Mouse (Mus musculus) testis, postnatal 10 days (tissue): Measurements from ENCODE around the gene Hps4.

Experiments
- DNase-seq: peaks from one replicate; pipeline ENCODE4 v3.0.0; 2021; ENCODE audit warnings: low spot score

Hps4 gene

DNA sequence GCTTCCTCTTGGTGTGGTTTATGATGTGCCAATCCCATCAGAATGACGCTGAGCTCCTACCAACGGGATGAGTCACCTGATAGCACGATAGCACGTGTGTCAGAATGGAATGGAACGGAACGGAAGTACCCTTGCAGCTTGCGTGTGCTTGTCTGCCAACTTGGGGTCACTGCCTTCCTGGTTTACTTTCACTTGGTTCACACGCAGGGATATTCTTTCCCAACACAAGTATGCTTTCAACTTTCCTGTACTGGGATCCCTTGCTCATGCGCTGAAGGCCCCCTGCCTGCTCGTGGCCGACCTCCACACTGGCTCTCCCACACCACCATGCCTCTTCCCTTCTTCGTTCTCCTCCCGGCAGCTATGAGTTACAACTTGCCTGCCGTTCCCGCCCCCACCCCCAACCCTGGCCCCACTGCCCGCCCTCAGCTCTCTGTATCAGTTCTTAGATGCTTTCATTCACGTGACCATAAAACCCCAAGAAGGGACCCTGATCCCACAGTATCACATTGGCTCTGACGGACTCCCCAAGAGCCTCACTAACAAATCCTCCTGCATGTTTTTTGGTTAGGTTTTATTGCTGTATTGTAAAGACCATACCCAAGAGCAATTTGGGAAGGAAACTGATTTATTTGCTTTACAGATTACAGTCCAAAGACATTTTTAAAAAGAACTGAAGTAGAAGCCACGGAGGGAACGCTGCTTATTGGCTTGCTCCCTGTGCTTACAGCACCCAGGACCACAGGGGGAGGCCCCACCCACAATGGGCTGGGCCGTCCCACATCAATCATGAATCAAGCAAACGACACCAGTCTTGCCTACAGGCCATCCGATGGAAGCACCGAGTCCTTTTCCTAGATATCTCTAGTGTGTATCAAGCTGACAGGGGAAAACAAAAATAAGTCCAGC lies 18.0 kb upstream of the Hps4 start:
- no peak for DNase-seq

DNA sequence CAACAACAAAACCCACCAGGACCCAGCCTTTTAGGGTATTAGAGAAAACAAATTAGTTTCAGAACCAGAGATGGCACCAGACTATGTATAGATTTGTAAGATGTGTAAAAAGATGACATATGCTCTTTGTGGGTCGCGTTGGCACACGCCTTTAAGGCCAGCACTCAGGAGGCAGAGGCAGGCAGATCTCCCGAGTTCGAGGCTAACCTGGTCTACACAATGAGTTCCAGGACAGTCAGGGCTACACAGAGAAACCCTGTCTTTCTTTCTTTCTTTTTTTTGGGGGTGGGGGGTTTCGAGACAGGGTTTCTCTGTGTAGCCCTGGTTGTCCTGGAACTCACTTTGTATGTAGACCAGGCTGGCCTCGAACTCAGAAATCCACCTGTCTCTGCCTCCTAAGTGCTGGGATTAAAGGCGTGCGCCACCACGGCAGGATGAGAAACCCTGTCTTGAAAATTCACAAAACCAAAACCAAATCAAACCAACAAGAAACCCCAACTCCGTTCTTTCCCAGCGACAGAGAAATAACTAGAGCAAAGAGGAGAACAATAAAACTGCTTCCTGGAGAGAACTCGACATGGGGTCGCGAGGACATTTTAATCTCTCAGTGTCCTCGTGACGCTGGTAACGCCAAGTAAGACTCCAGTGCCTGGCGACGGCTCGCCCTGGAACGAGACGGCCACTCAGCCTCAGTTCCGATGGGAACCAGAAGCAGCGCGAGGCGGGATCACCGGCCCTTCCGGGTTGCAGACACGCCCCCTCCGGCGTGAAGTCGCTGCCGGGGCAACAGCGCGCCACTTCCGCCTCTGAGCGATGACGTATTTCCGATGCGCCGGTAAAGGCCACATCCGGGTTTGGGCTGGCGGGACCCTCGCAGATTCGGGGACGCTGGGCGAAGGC lies 17.1 kb upstream of the Hps4 start, which contains the start of gene Tfip11:
Tfip11 (plus strand) TSS at position 813 of the 900 bp plus-strand sequence.
- DNase-seq = peak; percentile 98

DNA sequence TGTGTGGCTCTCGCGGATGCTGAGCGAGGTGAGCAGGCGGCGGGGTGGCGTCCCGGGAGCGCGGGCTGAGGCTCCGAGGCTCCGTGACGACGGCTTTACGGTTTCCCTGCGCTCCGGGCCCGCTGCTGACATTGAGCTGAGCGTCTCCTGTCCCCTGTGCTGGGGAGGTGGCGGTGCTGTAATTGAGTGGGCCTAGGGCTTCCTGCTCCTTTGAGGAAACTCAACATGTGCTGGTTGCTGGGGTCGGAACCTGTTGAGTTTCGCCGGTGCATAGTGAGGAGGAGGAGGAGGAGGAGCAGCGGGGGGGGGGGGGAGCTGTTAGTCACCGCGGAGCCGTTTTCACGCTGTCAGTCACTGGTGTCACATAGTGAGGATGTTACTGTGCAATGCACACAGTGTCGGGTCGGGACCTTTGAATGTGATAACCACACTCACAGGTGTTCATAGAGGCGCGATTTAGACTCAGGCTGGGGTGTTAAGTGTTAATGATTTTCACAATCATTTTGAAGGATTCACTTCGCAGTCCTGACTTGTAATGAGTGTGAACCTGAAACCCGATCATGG lies 16.4 kb upstream of the Hps4 start:
- no peak for DNase-seq

DNA sequence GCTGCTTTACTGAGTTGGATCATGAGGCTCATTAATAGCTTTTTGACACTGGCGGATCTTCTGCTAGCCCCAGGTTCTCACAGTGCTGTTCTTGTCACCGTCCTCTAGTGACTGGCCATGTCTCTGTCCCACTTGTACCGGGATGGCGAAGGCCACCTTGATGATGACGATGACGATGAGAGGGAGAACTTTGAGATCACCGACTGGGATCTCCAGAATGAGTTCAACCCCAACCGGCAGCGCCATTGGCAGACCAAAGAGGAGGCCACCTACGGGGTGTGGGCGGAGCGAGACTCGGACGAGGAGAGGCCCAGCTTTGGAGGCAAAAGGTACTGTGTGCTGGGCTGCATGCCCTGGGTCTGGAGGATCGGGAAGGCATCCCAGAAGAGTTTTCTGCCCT lies 15.0 kb upstream of the Hps4 start:
- DNase-seq = no peak

DNA sequence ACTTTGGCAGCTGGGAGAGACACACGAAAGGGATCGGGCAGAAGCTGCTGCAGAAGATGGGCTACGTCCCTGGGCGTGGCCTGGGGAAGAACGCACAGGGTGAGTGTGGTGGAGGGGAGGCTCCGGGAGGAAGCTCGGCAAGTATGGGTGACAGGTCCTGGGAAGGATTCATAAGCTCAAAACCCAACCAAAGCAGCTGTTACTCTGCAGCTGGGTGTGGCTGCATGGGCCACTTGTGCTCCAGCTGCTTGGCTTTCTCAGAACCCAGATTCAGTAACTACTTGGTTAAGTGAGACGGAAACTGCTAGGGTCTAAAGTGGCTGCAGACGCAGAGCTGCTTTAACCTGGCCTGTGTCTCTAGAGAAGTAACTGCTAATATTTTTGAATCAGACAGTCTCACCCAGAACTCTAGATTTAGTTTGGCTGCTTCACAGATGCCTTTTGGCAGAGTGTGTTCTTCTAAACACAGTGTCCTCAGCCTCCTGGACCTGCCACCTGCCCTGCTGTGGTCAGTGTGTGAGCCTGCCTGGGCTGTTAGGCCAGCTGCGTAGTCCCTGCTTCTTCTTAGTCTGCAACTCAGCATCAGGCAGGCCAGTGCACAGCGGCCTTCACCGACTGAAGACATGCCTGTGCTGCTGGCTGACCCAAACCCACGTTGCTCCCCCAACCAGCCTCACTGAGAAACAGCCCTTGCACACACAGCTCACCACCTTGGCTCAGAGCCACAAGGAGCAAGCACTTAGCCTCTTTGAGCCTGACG lies 12.9 kb upstream of the Hps4 start:
- DNase-seq = no peak

DNA sequence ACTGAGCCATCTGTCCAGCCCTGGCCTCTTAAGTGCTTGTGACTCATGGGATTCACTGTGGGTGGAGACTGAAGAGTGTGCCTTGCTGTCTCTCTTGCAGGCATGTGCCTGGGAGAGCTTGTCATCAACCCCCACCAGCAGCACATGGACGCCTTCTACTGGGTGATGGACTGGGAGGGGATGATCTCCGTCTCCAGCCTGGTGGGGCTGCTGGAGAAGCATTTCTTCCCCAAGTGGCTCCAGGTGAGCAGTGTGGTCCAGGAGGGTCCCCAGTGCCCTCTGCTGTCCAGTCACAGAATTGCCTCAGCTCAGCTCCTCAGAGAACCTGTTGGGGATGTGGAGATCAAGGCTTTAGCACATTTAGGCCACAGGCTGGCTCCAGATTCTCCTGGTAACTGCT lies 7.4 kb upstream of the Hps4 start:
- DNase-seq = peak; percentile 76

DNA sequence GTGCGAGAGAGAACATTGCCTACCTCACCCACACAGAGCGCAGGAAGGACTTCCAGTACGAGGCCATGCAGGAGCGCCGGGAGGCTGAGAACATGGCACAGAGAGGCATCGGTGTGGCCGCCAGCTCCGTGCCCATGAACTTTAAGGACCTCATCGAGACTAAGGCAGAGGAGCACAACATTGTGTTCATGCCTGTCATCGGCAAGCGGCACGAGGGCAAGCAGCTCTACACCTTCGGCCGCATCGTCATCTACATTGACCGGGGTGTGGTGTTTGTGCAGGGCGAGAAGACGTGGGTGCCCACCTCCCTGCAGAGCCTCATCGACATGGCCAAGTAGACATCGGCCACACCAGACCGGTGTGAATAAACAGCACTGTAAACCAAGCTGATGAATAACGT lies 5.9 kb upstream of the Hps4 start:
- no peak for DNase-seq

DNA sequence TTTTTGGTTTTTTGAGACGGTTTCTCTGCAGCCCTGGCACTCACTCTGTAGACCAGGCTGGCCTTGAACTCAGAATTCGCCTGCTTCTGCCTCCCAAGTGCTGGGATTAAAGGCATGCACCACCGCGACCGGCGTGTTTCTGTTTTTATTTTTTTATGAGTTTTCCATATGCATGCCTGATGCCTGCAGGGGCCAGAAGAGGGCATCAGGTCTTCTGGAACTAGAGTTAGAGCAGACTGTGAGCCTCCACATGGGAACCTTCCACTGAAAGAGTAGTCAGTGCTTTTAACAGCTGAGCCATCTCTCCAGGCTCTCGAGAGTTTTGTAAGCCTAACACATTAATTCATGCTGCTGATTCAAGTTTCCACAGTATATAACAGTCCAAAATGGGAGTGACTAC lies 3.7 kb upstream of the Hps4 start:
- no peak for DNase-seq

DNA sequence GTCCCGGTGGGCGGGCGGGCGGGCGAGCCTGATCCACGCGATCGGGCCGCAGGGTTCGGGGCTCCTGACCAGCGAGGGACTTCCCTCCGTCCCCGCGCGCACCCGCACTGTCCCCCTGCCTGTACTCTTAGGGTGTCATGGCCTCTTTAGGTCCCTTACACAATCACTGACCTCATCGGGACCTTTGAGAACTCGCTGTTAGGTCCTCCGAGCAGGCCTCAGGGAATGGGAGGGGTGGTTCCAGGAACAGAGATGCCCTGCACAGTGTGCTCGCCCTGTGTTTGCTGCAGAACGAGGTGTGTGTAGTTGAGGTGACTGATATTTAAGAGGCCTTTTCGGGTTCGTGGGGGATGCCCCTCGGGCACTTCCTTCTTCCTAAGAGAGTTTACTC lies 317 bp downstream of the Hps4 start:
- no peak for DNase-seq

DNA sequence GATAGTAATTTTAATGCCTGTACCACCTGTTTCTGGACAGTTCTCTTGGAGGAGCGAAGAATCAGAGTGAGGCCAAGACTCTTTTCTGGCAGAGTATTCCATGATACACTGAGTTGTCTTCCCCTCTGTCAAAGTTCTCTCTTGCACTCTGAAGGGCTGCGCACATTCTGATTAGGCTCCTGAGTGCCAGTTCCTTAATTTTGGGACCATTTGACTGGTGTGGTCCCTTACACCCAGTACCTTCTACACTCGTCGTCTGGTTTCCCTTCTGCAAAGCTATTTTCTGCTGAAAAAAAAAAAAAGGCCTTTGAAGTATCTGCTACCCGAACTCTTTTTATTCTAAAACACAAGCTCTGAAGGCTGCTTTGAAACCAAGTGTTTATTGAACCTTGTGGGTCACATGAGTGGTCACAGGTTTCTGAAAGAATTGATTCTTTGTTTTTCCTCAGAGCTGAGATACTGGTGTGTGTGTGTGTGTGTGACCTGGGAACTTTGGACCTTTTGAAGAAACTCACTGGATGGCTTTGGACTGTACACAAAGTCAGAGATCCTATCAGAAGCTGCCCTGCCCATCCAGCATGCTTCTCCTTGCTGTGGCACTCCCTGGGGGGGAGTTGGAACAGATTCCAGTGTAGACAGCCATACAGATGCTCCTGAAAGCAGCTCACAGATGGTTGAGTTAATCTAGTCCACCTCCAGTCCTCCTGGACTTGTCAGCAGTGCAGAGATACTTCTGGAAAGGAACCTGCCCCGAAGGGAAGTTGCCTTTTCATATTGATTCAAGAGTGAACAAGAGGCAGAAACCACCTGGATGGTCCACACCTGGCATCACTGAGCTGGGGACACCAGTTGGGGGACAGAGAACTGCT lies 1.4 kb downstream of the Hps4 start:
- DNase-seq = no peak

DNA sequence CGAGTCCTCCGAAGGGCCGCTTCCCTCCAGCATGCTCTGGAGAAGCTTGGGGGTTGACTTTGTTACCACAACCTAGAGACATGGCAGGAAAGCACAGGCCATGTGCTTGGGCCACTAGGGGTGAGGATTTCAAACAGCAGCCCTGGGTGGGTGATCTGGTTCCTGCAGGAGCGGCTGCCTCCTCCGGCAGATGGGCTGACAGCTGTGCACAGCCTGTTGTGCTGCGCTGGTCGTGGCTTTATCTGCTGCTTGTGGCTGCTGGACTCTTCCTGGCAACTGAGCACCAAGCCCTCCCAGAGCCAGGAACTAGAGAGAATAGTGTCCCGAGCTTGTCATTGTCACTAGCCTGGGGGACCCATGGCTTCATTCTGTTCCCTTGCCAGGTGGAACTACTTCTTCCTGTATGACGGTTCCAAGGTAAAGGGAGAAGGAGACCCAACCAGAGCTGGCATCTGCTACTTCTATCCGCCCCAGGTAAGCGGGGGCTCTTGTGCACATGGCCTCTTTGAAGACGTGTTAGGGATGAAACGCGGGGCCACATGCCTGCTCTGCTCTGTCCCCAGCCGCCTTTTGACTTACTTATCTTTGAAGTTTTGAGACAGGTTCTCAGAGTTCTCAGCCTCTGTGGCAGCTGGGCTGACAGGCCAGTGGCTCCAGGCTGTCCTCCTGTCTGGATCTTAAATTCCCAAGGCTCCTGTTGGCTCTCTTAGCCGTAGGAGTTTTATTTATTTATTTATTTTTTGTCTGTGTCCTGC lies 3.5 kb downstream of the Hps4 start:
- no peak for DNase-seq

DNA sequence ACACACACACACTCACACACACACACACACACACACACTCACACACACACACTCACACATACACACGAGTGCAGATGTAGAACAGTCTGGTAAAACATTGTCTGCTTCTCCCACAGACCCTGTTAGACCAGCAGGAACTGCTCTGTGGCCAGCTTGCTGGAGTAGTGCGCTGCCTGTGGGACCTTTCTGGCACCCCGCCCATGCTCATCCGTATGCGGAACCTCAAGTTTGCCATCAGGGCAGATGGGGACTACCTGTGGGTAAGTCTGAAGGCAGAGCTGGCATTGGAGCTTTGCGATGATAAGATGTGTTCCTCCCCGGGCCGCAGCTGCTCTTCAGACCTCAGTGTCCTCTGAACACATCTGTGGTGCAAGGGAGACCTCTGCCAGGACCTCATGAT lies 6.3 kb downstream of the Hps4 start:
- DNase-seq = no peak

DNA sequence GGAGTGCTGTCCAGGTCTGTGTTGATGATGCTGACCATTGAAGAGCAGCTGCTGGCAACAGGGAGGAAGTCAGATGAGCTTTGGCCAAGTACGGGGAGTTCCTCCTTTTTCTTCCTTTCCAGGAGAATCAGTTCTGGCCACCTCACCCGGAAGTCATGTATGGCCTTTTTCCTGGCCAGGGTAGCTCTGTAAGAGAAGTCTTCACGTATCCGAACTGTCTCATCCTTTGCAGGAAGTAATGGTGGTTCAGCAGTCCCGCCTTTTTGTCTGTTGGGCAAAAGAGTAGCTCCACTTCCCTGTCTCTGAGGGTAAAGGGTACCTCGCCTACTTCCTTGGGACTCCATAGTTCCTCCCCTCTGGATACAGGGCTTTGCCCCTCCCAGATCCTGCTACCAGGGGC lies 12.6 kb downstream of the Hps4 start:
- no peak for DNase-seq

DNA sequence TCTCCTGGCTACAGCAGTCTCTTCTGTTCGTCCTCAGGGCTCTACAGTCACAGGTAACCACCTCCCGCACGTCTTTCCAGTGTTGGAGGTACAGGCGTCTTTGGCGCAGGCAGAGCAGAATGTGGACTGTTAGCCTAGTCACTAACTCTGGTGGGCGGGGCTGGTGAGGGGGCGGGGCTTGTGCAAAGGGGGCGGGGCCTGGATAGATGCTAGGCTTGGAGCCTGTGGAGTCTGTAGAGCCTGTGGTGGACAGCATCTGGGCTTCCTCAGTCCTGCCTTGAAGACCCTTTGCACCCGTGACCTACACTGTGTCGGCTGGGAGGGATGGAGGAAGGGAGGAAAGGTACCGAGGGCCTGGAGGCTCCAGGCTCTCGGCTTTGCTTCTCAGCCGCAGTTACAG lies 13.0 kb downstream of the Hps4 start, which contains the start of gene Gm6583:
Gm6583 (minus strand) TSS at position 124 of the 400 bp plus-strand sequence.
- DNase-seq = no peak

DNA sequence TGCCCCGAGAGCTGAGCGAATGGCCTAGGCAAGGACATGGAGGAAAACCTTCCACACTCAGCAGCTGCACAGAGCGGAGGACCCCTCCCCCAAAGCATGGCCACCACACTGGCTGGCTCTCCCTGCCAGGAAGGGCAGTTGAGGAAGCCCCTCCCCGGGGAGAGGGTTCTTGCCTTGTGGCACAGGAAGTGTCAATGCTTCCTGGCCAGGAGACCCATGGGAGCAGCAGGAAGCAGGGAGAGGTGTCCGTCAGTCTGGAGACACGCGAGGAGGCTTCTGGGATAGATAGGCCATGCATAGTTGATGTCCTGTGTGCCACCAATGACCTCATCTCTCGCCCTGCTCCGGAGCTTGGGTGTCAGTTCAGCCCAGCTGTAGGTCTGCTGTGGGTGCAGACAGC lies 13.4 kb downstream of the Hps4 start:
- DNase-seq = no peak

DNA sequence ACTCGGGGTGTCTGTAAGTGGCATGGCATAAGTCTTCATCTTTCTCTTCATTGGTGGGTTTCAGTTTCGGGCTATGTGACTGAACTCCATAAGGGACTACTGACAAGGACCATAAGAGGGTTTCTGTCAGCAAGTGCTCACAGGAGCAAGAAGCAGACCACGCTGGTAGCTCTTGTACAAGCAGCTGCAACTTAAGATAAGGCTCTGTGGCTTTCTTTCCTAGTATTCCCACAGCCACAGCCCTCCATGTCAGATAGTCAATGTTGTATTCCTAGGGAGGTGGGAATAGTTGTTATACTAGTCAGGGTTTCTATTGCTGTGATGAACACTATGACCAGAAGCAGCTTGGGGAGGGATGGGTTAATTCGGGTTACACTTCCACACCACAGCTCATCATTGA lies 16.6 kb downstream of the Hps4 start:
- no peak for DNase-seq

DNA sequence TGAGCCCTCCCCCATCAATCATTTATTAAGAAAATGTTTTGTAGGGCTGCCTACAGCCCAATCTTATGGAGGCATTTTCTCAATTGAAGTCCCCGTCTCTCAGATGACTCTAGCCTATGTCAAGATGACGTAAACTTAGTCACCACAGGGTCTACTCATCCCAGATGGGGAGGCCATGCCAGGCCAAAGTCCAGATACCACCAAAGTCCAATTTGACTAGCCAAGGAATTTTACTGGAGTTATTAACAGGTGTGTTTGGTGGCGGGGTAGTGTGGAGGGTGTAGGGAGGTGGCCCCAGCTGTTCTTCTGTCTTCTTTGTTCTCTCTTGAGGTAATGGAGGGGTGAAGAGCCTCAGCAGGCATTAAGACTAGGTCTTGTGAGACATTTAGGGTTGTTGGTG lies 17.2 kb downstream of the Hps4 start:
- DNase-seq = no peak

DNA sequence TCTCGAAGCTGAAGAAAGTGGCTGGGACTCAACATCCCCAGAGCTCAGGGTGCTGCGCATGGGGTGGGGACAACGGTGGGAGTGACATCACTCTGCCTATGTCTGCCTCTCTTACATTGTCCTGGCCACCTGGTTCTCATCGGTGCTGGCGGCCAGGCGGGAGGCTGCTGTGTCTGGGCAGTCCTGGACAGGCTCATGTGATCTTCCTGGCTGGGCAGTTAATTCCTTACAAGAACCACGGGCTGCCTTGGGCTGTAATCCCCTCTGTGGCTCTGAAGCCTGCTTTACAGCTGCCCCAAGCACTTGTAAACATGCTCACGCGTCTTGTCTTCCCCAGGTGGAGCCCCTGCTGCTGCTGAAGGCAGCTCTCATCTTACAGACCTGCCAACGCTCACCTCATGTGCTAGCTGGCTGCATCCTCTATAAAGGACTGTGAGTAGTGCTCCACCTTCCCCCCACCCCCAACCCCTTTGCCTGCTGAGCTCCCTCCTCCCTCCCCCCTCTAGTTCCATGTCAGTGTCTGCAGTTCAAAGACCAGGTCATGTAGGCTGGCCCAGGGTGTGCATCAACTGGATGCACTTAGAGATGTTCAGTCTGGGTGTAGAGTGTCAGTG lies 21.4 kb downstream of the Hps4 start:
- DNase-seq = no peak

DNA sequence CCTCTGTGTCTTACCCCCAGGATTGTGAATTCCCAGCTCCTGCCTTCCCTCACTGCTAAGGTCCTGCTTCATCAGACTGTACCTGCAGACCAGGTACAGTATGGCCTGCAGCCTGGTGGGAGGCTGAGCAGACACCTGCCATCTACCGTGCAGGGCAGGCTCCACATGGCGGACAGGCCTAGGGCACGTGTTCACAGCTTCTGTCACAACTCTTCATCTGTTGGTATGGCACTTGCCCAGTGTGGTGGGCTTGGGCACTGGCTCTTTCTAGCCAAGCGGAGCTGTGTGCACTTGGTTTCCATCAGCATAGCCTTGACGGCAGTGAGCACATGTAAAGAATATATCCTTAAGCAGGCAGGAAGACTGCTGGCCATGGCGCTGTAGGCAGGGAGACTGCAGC lies 24.0 kb downstream of the Hps4 start:
- DNase-seq = no peak

DNA sequence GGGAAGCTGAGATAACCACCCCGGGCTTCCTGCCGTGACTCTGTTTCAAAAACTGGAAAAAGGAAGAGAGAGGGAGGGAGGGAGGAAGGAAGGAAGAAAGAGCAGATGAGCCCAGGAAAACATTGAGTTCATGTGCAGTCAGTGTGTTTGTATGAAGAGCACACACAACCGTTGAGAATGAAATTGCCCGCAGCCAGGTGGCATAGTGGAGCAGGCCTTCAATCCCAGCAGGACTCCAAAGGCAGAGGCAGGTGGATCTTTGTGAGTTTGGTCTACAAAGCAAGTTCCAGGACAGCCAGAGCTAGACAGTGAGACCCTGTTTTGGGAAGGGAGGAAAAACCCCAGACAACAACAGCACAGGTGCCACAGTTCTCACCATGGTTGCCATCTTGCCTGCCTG lies 24.5 kb downstream of the Hps4 start:
- DNase-seq = no peak
